Mouse (Mus musculus): ENCODE results near the gene Amot. TPM values are rescaled to one million over a fixed set of nuclear protein-coding genes. Genes with fewer than 3 reads are reported as not detected.

The Amot gene
- polyA plus RNA-seq, 1 experiment from 2014 or later: 11.1 TPM

GRCm38 (mm10) chrX:145424026-145424425, 81.0 kb downstream of the Amot start:
- Histone ChIP-seq H3K9me3 (replicated peaks) (no peaks in the 10 kb centered on the region), H3K27ac (no peak overlapping the region), H3K27me3 (no peaks in the 10 kb centered on the region), H3K4me3 (no peak overlapping the region), H3K9ac (no peak overlapping the region), H3K36me3 (ENCODE audit: poor library complexity, severe bottlenecking) (no peaks in the 10 kb centered on the region), H3K4me1 (no peaks in the 10 kb centered on the region), H3K4me2 (no peak overlapping the region)
- 56% methylated on average over 2 of the region's 2 CpGs for WGBS
- ATAC-seq: peak; percentile 21; the same call in 1 of the 2 replicates

GRCm38 (mm10) chrX:145414319-145414718, 90.7 kb downstream of the Amot start:
- Histone ChIP-seq H3K4me2 (no peak overlapping the region), H3K4me3 (no peak overlapping the region), H3K36me3 (ENCODE audit: poor library complexity, severe bottlenecking) (no peaks in the 10 kb centered on the region), H3K9ac (no peak overlapping the region), H3K9me3 (replicated peaks) (no peaks in the 10 kb centered on the region), H3K27me3 (no peaks in the 10 kb centered on the region), H3K27ac (no peak overlapping the region), H3K4me1 (no peaks in the 10 kb centered on the region)
- no peak for ATAC-seq
- WGBS: 78% methylated on average over 1 of the region's 1 CpGs

GRCm38 (mm10) chrX:145411425-145411824, 93.6 kb downstream of the Amot start:
- H3K4me1 ChIP-seq: no peaks in the 10 kb centered on the region
- no peaks in the 10 kb centered on the region for H3K36me3 ChIP-seq (ENCODE audit: poor library complexity, severe bottlenecking)
- no peak overlapping the region for H3K27ac ChIP-seq
- no peak overlapping the region for H3K4me2 ChIP-seq
- 31% methylated on average over 6 of the region's 6 CpGs for WGBS
- no peak overlapping the region for H3K4me3 ChIP-seq
- H3K9ac ChIP-seq: no peak overlapping the region
- no peaks in the 10 kb centered on the region for H3K9me3 ChIP-seq (replicated peaks)
- no peak for ATAC-seq
- no peaks in the 10 kb centered on the region for H3K27me3 ChIP-seq

- no peaks in the 10 kb centered on the region for H3K27me3 ChIP-seq
- 79% methylated on average over 4 of the region's 4 CpGs for WGBS
- no peak overlapping the region for H3K27ac ChIP-seq
- no peaks in the 10 kb centered on the region for H3K4me1 ChIP-seq
- no peaks in the 10 kb centered on the region for H3K9me3 ChIP-seq (replicated peaks)
- no peak for ATAC-seq
- H3K4me3 ChIP-seq: no peak overlapping the region
- no peak overlapping the region for H3K4me2 ChIP-seq
- no peaks in the 10 kb centered on the region for H3K36me3 ChIP-seq (ENCODE audit: poor library complexity, severe bottlenecking)
- no peak overlapping the region for H3K9ac ChIP-seq
These were observed 98.9 kb downstream of the Amot start for GRCm38 (mm10) chrX:145406052-145406451.

- ATAC-seq: no peak
- H3K36me3 ChIP-seq (ENCODE audit: poor library complexity, severe bottlenecking): no peaks in the 10 kb centered on the region
- H3K9me3 ChIP-seq (replicated peaks): no peaks in the 10 kb centered on the region
- 82% methylated on average over 3 of the region's 3 CpGs for WGBS
- H3K27ac ChIP-seq: no peak overlapping the region
- H3K4me1 ChIP-seq: no peaks in the 10 kb centered on the region
- no peaks in the 10 kb centered on the region for H3K27me3 ChIP-seq
- H3K9ac ChIP-seq: no peak overlapping the region
- H3K4me3 ChIP-seq: no peak overlapping the region
- H3K4me2 ChIP-seq: no peak overlapping the region
These were observed 103.1 kb downstream of the Amot start for GRCm38 (mm10) chrX:145401926-145402325.

GRCm38 (mm10) chrX:145399236-145399635, 105.7 kb downstream of the Amot start:
- no peak overlapping the region for H3K4me2 ChIP-seq
- no peaks in the 10 kb centered on the region for H3K36me3 ChIP-seq (ENCODE audit: poor library complexity, severe bottlenecking)
- no peak overlapping the region for H3K27ac ChIP-seq
- no peak overlapping the region for H3K4me3 ChIP-seq
- no peak for ATAC-seq
- no peak overlapping the region for H3K9ac ChIP-seq
- H3K27me3 ChIP-seq: no peaks in the 10 kb centered on the region
- no peaks in the 10 kb centered on the region for H3K4me1 ChIP-seq
- 6% methylated on average over 1 of the region's 1 CpGs for WGBS
- H3K9me3 ChIP-seq (replicated peaks): no peaks in the 10 kb centered on the region

Other genes starting within 250 kb of the Amot start
- 0.09 TPM in 1 of 2 replicates, not detected in the other for gene Lhfpl1, start 156.1 kb downstream of the Amot start, polyA plus RNA-seq (2015; fragmentation: Nextera tagmentation; extraction: Ambion mirVana)